Mouse (Mus musculus): ENCODE measurements at regions not wholly inside any gene's neighbourhood (a gene's known extent, or its start where the extent isn't known, plus 50 kb on each side); places are given as distances from the start of the nearest gene placed in this dataset.

DNA sequence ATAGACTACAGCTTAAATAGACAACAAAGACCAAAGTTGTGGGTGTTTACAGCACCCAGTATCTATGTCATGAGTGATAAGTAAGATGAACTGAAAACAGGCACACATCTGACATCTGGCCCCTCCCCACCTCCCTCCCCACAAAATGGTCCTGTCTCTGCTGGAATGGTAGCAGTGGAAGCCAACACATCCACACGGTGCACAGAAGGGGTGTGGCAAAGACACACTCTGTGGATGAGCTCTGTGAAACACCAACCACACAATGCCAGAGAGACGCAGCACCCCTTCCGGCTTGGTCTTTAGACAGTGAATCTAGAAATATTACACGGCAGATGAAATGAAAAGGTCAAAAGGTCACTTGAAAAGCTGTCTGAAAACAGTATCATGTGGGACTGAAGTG is 85.6 kb downstream of the Fgf18 start:
- Histone ChIP-seq H3K4me1 (peaks cover 6% of the 10 kb centered on the region), H3K27me3 (ENCODE audit: low read depth, poor library complexity, severe bottlenecking) (peaks cover 4% of the 10 kb centered on the region; the same call in 1 of the 2 replicates), H3K36me3 (no peaks in the 10 kb centered on the region), H3K27ac (replicated peaks) (no peak overlapping the region), H3K9me3 (replicated peaks) (no peaks in the 10 kb centered on the region), H3K4me3 (no peak overlapping the region)
- DNase-seq (ENCODE audit: low spot score): no peak
- WGBS: 86% methylated on average over 4 of the region's 4 CpGs

DNA sequence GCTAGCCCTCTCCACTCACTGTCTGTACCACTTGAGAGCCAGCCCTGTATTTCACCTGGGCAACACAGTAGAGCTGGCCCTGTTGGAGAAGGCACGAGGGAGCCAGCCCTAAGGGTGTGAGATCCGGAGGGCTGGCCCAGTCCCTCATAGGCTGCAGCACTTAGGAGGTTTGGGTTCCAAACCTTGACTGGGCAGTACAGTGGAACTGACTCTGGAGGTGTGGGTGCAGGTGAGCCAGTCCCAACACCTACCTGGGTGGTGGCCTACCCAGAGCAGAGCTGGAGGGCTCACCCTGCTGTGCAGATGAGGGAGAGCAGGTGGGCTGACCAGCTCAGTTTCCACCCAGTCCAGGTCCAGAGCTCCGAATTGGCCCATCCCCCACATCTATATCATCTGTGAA is 86.8 kb downstream of the Fgf18 start:
- Histone ChIP-seq H3K27ac (replicated peaks) (0 out of 2 replicates have a peak overlapping the region, but pooled peaks have one; percentile 42), H3K36me3 (no peaks in the 10 kb centered on the region), H3K9me3 (replicated peaks) (no peaks in the 10 kb centered on the region), H3K4me1 (peaks cover 6% of the 10 kb centered on the region), H3K27me3 (ENCODE audit: low read depth, poor library complexity, severe bottlenecking) (peaks cover 4% of the 10 kb centered on the region; the same call in 1 of the 2 replicates), H3K4me3 (no peak overlapping the region)
- 74% methylated on average over 3 of the region's 3 CpGs for WGBS
- DNase-seq (ENCODE audit: low spot score): no peak

DNA sequence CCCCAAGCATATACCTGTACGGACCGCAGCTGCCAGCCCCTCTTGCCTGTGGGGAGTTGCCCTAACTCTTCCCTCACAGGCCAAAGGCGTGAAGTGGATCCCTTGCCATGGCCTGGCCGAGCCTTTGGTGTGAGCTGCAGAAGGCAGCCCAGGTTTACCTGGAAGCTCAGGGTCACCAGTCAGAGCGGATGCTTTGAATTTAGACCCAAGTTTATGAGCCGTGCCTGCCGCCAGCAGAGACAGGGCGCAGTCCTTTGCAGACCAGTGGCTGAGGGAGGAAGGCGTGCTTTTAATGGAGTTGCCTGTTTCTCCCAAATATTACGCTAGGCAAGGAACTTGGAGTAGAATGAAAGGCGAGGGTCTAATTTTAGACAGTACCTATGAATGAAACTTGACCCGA is 97.0 kb downstream of the Fgf18 start:
- DNase-seq (ENCODE audit: low spot score): no peak
- WGBS: 86% methylated on average over 12 of the region's 12 CpGs
- Histone ChIP-seq H3K4me1 (no peaks in the 10 kb centered on the region), H3K36me3 (no peaks in the 10 kb centered on the region), H3K4me3 (no peak overlapping the region), H3K9me3 (replicated peaks) (no peaks in the 10 kb centered on the region), H3K27me3 (ENCODE audit: low read depth, poor library complexity, severe bottlenecking) (no peaks in the 10 kb centered on the region), H3K27ac (replicated peaks) (no peak overlapping the region)

DNA sequence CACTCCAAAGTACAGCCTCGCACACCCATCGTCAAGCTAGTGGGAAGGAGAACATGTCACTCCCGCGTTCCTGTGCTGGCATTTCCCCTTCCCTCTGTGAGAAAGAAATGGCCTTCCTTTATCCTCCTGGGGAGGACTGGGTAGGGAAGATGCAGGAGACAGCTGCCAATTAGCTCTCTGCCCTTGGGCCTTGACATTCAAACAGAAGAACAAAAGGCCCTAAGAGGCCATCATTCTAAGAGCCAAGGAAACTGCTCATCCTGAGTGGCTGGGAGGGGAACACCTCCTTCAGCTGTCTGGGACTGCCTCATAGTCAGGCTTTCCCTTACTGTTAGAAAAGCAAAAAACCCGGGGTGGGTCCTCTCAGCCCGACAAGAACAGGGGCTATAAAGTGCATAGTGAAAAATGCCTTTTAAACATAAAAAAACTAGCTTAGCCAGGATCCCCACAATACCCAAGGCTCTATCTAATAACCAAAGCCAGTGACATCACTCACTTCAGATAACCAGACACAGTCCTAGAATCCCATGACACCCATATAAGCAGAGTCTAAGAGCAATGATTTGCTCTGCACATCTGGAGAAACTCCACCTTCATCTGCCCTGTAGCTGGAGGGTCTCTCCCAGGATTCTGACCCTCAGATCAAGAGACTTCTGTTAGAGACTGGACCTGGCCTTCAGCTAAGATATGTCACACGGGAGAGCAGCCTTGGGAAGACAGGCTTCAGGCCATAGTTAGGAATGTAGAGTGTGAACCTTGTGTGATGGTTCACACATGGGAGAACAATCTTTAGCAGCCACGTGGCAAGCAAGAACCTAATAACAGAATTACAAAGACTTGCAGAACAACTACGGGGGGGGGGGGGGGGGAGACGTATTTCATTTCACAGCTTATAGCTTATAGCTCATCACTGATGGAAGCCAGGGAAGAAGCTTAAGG is 107.1 kb downstream of the Fgf18 start:
- DNase-seq (ENCODE audit: low spot score): no peak
- H3K27ac ChIP-seq (replicated peaks): no peak overlapping the region
- 86% methylated on average over 10 of the region's 10 CpGs for WGBS

DNA sequence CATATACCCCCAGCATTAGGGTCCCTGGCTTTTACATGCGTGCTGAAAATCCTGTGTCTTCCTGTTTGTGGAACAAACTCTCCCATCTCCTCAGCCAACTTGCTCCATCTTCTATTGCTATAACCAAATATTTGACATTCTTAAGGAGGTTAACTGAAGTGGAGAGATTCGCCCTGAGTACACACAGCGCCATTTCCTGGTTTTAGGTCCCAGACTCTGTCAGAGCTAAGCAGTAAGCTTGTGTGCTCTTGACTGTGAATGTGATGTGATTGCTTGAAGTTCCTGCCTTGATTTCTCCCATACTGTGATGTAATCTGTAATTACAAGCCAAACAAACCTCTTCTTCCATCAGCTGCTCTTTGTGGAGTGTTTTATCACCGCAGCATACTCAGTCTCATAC is 110.8 kb downstream of the Fgf18 start:
- no peaks in the 10 kb centered on the region for H3K9me3 ChIP-seq (replicated peaks)
- peaks cover 3% of the 10 kb centered on the region; the same call in 1 of the 2 replicates for H3K4me1 ChIP-seq
- no peak for DNase-seq (ENCODE audit: low spot score)
- H3K4me3 ChIP-seq: no peak overlapping the region
- no peak overlapping the region for H3K27ac ChIP-seq (replicated peaks)
- no peaks in the 10 kb centered on the region for H3K36me3 ChIP-seq
- WGBS: 88% methylated on average over 4 of the region's 4 CpGs
- no peaks in the 10 kb centered on the region for H3K27me3 ChIP-seq (ENCODE audit: low read depth, poor library complexity, severe bottlenecking)

More for the DNA sequence above, 107.1 kb downstream of the Fgf18 start:
- Histone ChIP-seq H3K4me3 (no peak overlapping the region), H3K9me3 (replicated peaks) (no peaks in the 10 kb centered on the region), H3K4me1 (peaks cover 3% of the 10 kb centered on the region; the same call in 1 of the 2 replicates), H3K36me3 (no peaks in the 10 kb centered on the region), H3K27me3 (ENCODE audit: low read depth, poor library complexity, severe bottlenecking) (no peaks in the 10 kb centered on the region)

DNA sequence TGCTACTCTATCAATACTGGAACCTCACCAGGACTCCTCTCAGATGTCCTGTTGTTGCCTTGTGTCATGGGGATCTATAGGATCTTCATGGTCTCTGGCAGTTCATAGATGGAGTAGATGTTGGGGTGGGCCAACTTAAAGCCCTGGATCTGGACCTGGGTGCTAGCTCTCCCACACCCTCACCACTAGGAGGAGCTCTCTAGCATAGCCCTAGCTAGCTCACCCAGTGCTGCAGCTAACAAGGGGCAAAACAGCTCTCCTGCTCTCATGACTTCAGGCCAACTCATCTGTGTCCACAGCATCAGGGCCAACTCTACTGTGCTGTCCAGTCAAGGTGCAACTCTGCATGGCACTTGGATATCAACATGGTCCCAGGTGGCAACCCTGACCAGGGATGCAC is 118.3 kb downstream of the Fgf18 start:
- H3K27ac ChIP-seq (replicated peaks): no peak overlapping the region
- H3K36me3 ChIP-seq: no peaks in the 10 kb centered on the region
- no peaks in the 10 kb centered on the region for H3K27me3 ChIP-seq (ENCODE audit: low read depth, poor library complexity, severe bottlenecking)
- H3K9me3 ChIP-seq (replicated peaks): no peaks in the 10 kb centered on the region
- DNase-seq (ENCODE audit: low spot score): no peak
- H3K4me1 ChIP-seq: no peaks in the 10 kb centered on the region
- H3K4me3 ChIP-seq: no peak overlapping the region

DNA sequence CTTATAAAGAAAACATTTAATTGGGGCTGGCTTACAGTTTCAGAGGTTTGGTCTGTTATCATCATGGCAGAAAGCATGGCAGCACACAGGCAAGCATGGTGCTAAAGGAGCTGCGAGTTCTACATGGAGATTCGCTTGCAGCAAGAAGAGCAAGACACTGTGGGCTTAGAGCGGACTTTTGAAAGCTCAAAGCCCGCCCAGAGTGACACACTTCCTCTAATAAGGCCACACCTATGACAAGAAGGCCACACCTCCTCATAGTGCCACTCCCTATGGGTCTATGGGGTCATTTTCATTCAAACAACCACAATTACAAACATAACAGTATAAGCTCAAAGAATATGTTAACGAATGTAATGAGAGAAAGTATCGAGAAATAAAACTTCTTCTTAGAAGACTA is 120.1 kb downstream of the Fgf18 start:
- no peak overlapping the region for H3K4me3 ChIP-seq
- DNase-seq (ENCODE audit: low spot score): no peak
- no peak overlapping the region for H3K27ac ChIP-seq (replicated peaks)
- H3K36me3 ChIP-seq: no peaks in the 10 kb centered on the region
- H3K27me3 ChIP-seq (ENCODE audit: low read depth, poor library complexity, severe bottlenecking): no peaks in the 10 kb centered on the region
- H3K9me3 ChIP-seq (replicated peaks): no peaks in the 10 kb centered on the region
- 93% methylated on average over 6 of the region's 6 CpGs for WGBS
- H3K4me1 ChIP-seq: no peaks in the 10 kb centered on the region

DNA sequence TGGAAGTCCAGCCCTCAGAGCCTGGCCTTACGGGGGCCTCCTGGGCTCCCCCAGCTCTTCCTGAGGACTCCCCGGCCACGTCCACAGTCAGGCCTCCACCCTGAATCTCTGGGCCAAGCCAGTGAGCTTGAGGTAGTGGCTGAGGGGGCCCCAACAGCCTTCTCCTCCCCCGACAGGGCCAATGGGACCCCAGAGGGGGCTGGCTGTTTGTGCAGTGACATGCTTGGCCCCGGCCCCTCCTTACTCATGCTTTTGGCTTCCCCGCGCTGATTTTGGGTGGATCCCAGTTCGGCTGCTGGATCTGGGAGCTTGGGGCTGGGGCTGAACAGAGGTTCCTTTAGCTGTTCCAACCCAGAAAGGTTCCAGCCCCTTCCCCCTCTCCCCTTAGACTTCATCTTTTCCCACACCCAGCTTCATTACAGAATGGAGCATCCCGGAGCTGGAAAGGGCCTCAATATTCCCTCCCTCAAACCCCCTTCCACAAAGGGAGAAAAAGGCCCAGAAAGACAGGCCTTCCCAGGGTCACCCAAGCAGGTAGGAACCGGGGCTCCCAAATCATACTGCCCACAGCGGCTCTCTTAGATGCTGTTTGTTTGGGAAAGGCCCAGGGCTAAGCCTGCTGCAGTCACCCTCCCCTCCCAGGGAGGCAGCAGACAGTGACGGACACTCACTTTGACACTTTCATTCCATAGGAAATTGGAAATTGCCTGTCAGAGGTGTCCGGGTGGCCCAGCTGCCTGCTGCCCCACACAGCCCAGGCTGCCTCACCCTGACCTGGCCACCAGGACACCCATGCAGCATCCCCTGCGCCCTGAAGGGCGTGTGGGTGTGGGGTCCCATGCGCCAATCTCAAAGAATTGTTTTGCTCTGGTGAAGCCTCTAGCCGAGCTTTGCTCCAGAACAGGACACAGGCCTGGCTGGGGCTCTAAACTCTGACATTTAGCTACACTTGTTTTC is 133.7 kb downstream of the Fgf18 start:
- 72% methylated on average over 16 of the region's 17 CpGs for WGBS
- H3K27me3 ChIP-seq (ENCODE audit: low read depth, poor library complexity, severe bottlenecking): no peaks in the 10 kb centered on the region
- DNase-seq (ENCODE audit: low spot score): no peak
- H3K36me3 ChIP-seq: no peaks in the 10 kb centered on the region
- no peak overlapping the region for H3K4me3 ChIP-seq
- no peaks in the 10 kb centered on the region for H3K9me3 ChIP-seq (replicated peaks)
- H3K27ac ChIP-seq (replicated peaks): peak overlapping the region; percentile 39; the same call in 1 of the 2 replicates
- peaks cover 5% of the 10 kb centered on the region; the same call in 1 of the 2 replicates for H3K4me1 ChIP-seq

DNA sequence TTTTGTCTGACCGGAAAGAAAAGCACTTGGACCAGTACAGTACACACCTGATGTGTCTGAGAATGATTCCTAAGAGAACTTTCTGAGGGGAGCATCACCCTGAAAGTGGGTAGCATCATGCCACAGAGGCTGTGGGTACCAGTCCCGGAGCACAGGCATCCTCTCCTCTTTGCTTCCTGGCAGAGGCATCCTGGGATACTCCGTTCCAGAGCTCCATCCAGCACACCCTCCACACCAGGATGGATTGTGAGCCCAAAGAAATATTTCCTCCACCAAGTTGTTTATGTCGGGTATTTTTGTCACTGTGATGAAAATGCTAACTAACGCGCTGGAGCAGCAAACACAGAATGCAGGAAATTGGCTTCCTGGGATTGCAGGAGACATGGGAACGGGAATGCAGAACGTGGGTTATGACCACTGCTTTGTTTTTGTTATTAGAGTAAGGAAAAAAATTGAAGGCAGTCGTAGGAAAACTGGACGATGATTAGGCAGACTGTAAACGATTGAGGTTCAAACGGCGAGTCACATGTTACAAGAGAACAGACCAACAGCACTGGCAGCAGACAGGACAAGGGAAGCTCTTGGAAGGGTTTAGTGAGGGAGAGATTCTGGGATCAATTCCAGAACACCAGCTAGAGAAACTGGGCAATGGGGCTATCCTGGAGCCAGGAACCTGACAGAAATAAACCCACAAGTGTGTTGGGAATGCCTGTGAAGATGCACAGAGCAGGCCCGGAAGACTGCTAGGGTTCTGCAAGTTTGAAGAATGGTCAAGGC is 134.6 kb downstream of the Fgf18 start:
- Histone ChIP-seq H3K27me3 (ENCODE audit: low read depth, poor library complexity, severe bottlenecking) (no peaks in the 10 kb centered on the region), H3K4me1 (peaks cover 5% of the 10 kb centered on the region; the same call in 1 of the 2 replicates), H3K4me3 (no peak overlapping the region), H3K9me3 (replicated peaks) (no peaks in the 10 kb centered on the region), H3K36me3 (no peaks in the 10 kb centered on the region), H3K27ac (replicated peaks) (peak overlapping the region; percentile 39; the same call in 1 of the 2 replicates)
- DNase-seq (ENCODE audit: low spot score): no peak
- WGBS: 89% methylated on average over 14 of the region's 14 CpGs

DNA sequence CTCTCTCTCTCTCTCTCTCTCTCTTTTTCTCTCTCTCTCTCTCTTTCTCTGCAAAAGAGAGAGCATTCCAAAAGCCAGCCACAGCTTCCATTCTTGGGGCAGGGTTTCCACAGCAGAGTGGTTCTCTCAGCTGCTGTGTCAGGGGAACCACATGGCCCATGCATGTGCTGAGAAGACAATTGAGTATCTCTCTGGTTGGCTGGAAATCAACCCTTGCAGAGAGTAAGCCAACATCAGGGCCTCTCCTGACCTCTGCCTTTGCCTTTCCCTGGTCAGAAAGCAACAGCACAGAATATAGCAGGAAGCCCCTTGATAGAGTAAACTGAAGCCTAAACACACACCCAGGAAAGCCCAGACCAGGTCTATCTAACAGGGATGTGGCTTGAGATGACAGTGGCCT is 138.6 kb downstream of the Fgf18 start:
- H3K9me3 ChIP-seq (replicated peaks): no peaks in the 10 kb centered on the region
- peaks cover 9% of the 10 kb centered on the region; the same call in 1 of the 2 replicates for H3K4me1 ChIP-seq
- no peak overlapping the region for H3K27ac ChIP-seq (replicated peaks)
- no peaks in the 10 kb centered on the region for H3K27me3 ChIP-seq (ENCODE audit: low read depth, poor library complexity, severe bottlenecking)
- DNase-seq (ENCODE audit: low spot score): no peak
- no peaks in the 10 kb centered on the region for H3K36me3 ChIP-seq
- H3K4me3 ChIP-seq: no peak overlapping the region

DNA sequence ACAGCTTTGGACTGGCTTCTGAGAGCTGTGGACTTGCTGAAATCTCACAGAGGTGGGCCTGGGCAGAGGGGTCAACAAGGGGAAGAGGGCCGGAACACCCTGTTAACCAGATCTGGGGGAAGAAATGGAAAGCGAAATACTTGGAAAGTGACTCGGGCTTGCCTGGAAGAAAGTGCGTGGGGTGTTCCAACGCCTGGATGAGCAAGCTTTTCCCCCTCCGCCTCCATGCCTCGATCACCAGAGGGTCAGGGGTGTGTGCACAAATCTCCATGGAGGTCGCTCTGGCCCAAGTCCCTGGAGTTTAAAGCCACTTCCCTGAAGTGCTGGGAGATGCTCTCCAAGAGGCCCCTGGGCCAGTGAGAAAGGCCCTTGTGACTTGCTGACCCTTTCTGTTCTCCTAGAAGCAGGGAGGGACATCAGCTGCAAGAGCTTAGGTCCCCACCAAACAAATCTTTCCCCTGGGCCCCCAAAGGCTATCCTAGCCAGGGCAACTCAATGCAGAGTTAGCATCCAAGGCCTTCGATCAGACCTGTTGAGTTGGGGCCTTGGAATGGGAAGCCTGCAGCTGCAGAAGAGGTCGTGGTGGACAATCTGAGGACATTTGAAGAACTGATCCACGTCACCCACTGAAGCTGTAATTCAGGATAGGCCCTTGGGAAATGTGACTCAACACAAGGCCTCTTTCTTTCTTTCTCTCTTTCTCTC is 139.2 kb downstream of the Fgf18 start:
- WGBS: 90% methylated on average over 11 of the region's 11 CpGs
- Histone ChIP-seq H3K4me3 (no peak overlapping the region), H3K36me3 (no peaks in the 10 kb centered on the region), H3K9me3 (replicated peaks) (no peaks in the 10 kb centered on the region), H3K27ac (replicated peaks) (no peak overlapping the region), H3K4me1 (peaks cover 5% of the 10 kb centered on the region; the same call in 1 of the 2 replicates), H3K27me3 (ENCODE audit: low read depth, poor library complexity, severe bottlenecking) (no peaks in the 10 kb centered on the region)
- no peak for DNase-seq (ENCODE audit: low spot score)
